Mouse (Mus musculus): ENCODE data around the gene Rgs16.

- TF ChIP-seq CTCF (IDR thresholded peaks at IDR 0.05; ENCODE audit: control insufficient read depth, insufficient read depth, insufficient read length) = no peak
- no peak for TF ChIP-seq MAX (IDR thresholded peaks at IDR 0.05)
- no peak for TF ChIP-seq MYOG (IDR thresholded peaks at IDR 0.05; ENCODE audit: control insufficient read depth, extremely low read depth, insufficient read length)
- no peak for TF ChIP-seq USF1 (IDR thresholded peaks at IDR 0.05; ENCODE audit: low read depth)
- TF ChIP-seq MYOD1 (IDR thresholded peaks at IDR 0.05; ENCODE audit: control insufficient read depth, insufficient read length, low read depth) = no peak
- TF ChIP-seq CEBPB (IDR thresholded peaks at IDR 0.05; ENCODE audit: low read depth) = no peak
- TF ChIP-seq FOSL1 (IDR thresholded peaks at IDR 0.05; ENCODE audit: insufficient read depth, low read length, poor library complexity, severe bottlenecking) = no peak
These were observed 45.6 kb upstream of the Rgs16 start for GRCm38 (mm10) chr1:153694372-153695120.

Data from C2C12 (cell line).